Mouse (Mus musculus) liver, embryonic 14.5 days (tissue): ENCODE measurements at regions not wholly inside any gene's neighbourhood (a gene's known extent, or its start where the extent isn't known, plus 50 kb on each side); places are given as distances from the start of the nearest gene placed in this dataset.

ENCODE experiments used
- ATAC-seq: fragments of 200-750 bp; cut with Nextera tagmentation; 2 replicates; pipeline ENCODE4 v1.8.0; 2017; ENCODE audit warnings: moderate number of reproducible peaks, mild to moderate bottlenecking, moderate library complexity; ENCODE audit not compliant: insufficient read depth
- DNase-seq, 3 experiments: peaks; one replicate each; pipeline ENCODE4 v3.0.0-alpha.2; 2012 to 2013; ENCODE audit warnings: low read depth in 3 of 3, low spot score in 3 of 3
- H3K27ac ChIP-seq: fragments of 300-500 bp; sonication (generic); 2 replicates; pipeline ENCODE4 v1.5.1; 2014; ENCODE audit warnings: moderate library complexity, mild to moderate bottlenecking, control low read depth, inconsistent platforms
- H3K27me3 ChIP-seq: fragments of 300-500 bp; sonication (generic); 2 replicates; pipeline ENCODE4 v1.6.1; 2014; ENCODE audit warnings: mild to moderate bottlenecking, low read length, moderate library complexity; ENCODE audit not compliant: control insufficient read depth, insufficient read depth
- H3K36me3 ChIP-seq: fragments of 300-500 bp; sonication (generic); replicated peaks from 2 replicates; pipeline ENCODE4 v1.6.1; 2014; ENCODE audit warnings: low read depth; ENCODE audit not compliant: control insufficient read depth, insufficient read depth
- H3K4me1 ChIP-seq, 2 experiments: fragments of 200-500 bp in 1 of 2; fragments of 300-500 bp in 1 of 2; sonication (generic) in 1 of 2; replicated peaks; 2 replicates each; pipeline ENCODE4 v1.6.1; 2012 to 2014; ENCODE audit warnings: antibody characterized with exemption in 1 of 2, inconsistent platforms in 1 of 2, low read length in 1 of 2; ENCODE audit not compliant: control insufficient read depth in 2 of 2, insufficient read depth in 2 of 2
- H3K4me2 ChIP-seq: fragments of 300-500 bp; sonication (generic); 2 replicates; pipeline ENCODE4 v1.6.1; 2014; ENCODE audit warnings: low read depth, mild to moderate bottlenecking, control low read depth, moderate library complexity
- H3K4me3 ChIP-seq, 2 experiments: fragments of 200-500 bp in 1 of 2; fragments of 300-500 bp in 1 of 2; sonication (generic) in 1 of 2; 2 replicates each; pipeline ENCODE4 v1.5.1; 2012 to 2014; ENCODE audit warnings: low read depth in 2 of 2, low read length in 2 of 2, mild to moderate bottlenecking in 2 of 2, control low read depth in 1 of 2, inconsistent platforms in 1 of 2, moderate library complexity in 1 of 2; ENCODE audit not compliant: insufficient read depth in 1 of 2
- H3K9ac ChIP-seq: fragments of 300-500 bp; sonication (generic); replicated peaks from 2 replicates; pipeline ENCODE4 v1.6.1; 2014; ENCODE audit warnings: mild to moderate bottlenecking, control low read depth, moderate library complexity
- H3K9me3 ChIP-seq: fragments of 300-500 bp; sonication (generic); 2 replicates; pipeline ENCODE4 v1.6.1; 2016; ENCODE audit warnings: low read length, mixed read lengths; ENCODE audit not compliant: control insufficient read depth
- CTCF ChIP-seq: IDR thresholded peaks from 2 replicates; pipeline ENCODE4 v1.5.1; 2016; ENCODE audit warnings: antibody characterized with exemption, low read depth, control low read depth
- EP300 ChIP-seq: IDR thresholded peaks from 2 replicates; pipeline ENCODE4 v1.6.1; 2016; ENCODE audit warnings: antibody characterized with exemption, low read depth
- WGBS: fragments of 180-500 bp; shearing (Covaris S2); extraction: QIAGEN DNeasy Blood & Tissue Kit; methylation state at CpG from one replicate; pipeline ENCODE4 v1.1.7; 2014; ENCODE audit not compliant: insufficient replicate concordance; 5-methylcytosine and 5-hydroxymethylcytosine counted together

DNA sequence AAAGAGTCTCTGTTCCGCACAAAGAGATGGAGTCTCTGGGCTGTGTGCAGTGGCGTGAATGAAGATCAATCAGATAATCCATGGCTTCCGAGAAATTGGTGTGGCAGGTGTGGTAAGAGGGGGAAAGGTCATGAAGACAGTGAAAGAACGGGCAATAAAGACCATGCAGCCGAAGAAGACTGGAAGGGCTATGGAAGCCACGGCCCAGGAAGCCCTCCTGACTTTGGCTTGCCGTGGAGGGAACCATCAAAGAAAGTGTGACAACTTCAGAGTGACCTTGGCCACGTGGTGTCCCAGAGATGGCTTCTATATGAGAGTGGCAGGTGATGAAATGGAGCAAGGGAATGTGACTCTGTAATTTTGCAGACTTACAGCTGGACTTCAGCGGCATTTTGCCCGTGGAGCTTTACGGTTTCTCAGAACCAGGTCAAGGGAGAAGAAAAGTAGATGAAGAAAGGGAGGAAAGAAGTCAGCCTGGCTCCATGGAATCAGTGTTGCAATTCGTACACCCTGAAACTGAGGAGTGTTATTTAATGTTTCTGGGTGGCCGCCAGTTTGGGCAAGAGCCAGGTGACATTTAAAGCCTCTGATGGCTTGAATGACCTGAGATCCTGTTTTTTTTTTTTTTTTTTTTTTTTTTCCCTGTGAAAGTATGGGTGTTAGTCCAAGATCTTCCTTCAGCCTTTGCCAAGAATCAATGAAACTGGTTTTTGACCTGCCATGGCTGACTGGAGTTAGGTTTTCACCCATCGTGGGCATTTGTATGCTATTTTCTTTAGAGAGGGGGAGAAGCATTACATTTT lies 76.4 kb downstream of the Phlda1 start:
- no peak overlapping the region for H3K27ac ChIP-seq
- H3K4me2 ChIP-seq: peak overlapping the region; percentile 51
- H3K9me3 ChIP-seq: no peaks in the 10 kb centered on the region
- DNase-seq: no peak
- peaks cover 31 to 47% of the 10 kb centered on the region in 2 experiments for H3K4me1 ChIP-seq
- no peak for TF ChIP-seq CTCF
- TF ChIP-seq EP300: no peak
- no peak overlapping the region; a peak in 1 of 4 replicates for H3K4me3 ChIP-seq
- no peak overlapping the region for H3K9ac ChIP-seq
- 61% methylated on average over 14 of the region's 14 CpGs for WGBS
- ATAC-seq: no peak
- H3K36me3 ChIP-seq: no peaks in the 10 kb centered on the region
- H3K27me3 ChIP-seq: no peaks in the 10 kb centered on the region

DNA sequence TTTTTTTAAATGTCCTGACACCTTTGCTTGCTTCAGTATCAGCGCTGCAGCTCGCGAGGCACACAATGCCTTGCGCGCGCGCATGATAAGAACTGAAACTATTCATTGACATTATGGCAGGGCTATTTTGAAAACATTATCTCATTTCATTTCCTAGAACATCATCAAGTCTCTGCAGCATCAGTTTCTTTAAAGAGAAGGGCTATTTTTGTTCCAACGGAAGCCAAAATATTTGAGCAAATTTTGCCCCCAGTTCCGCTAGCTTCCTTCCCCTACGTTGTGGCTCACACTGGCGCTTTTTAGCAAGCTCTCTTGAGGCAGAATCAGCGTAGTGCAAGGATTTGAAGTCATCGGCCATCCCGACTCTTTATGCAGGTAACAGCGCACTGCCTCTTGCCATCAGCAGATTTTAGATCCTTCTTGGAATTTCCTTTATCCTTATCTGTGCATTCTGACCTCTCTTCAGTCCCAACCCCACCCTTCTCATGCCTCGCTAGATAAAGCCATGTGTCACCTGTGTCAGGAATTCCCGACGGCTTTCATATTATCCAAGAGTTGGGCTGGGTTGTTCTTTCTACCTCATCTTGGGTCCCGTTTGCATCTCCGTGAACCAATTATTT lies 77.1 kb downstream of the Phlda1 start:
- no peaks in the 10 kb centered on the region for H3K27me3 ChIP-seq
- ATAC-seq: peak; percentile 38; the same call in 1 of the 2 replicates
- H3K9me3 ChIP-seq: no peaks in the 10 kb centered on the region
- DNase-seq: peak in 1 of 3 experiments; percentile 30
- no peak overlapping the region for H3K27ac ChIP-seq
- peaks cover 36 to 52% of the 10 kb centered on the region in 2 experiments for H3K4me1 ChIP-seq
- H3K4me2 ChIP-seq: peak overlapping the region; percentile 51
- H3K4me3 ChIP-seq: no peak overlapping the region; a peak in 1 of 4 replicates
- H3K36me3 ChIP-seq: no peaks in the 10 kb centered on the region
- TF ChIP-seq CTCF (no peak), EP300 (no peak)
- 46% methylated on average over 20 of the region's 20 CpGs for WGBS
- no peak overlapping the region for H3K9ac ChIP-seq

DNA sequence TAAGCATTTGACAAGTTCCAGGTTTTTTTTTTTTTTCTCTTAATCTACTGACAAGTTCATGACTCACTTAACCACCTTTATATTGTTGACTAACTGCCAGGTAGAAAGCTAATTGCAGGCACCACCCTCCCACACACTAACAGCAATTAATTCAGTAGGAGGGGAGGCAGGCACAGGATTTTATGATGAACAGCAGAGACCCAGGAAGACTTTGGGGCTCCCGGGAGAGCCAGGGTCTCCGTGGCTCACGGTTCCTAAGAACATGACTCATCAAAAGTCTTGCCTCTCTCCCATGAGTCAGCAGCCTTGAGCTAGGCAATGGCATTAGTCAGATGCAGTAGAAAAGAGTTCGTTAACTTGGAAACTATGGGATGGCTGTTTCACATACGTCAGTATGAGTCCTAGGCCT lies 77.7 kb downstream of the Phlda1 start:
- Histone ChIP-seq H3K36me3 (no peaks in the 10 kb centered on the region), H3K9ac (no peak overlapping the region), H3K4me2 (peak overlapping the region; percentile 51; the same call in 1 of the 2 replicates), H3K27me3 (no peaks in the 10 kb centered on the region), H3K9me3 (no peaks in the 10 kb centered on the region), H3K4me3 (no peak overlapping the region), H3K4me1 (peaks cover 36 to 58% of the 10 kb centered on the region in 2 experiments), H3K27ac (no peak overlapping the region)
- no peak for TF ChIP-seq EP300
- no peak for TF ChIP-seq CTCF
- peak; percentile 49; the same call in 1 of the 2 replicates for ATAC-seq
- 67% methylated on average over 5 of the region's 5 CpGs for WGBS
- peak in 1 of 3 experiments; percentile 39 for DNase-seq

GRCm38 (mm10) chr10:111587891-111588611 lies 82.0 kb downstream of the Phlda1 start:
- Histone ChIP-seq H3K36me3 (no peaks in the 10 kb centered on the region), H3K9ac (no peak overlapping the region), H3K27ac (no peak overlapping the region), H3K4me1 (peaks cover 16 to 25% of the 10 kb centered on the region in 2 experiments), H3K9me3 (no peaks in the 10 kb centered on the region), H3K27me3 (no peaks in the 10 kb centered on the region), H3K4me2 (no peak overlapping the region), H3K4me3 (no peak overlapping the region)
- ATAC-seq: peak; percentile 79
- TF ChIP-seq EP300 (no peak), CTCF (no peak)
- peak in 1 of 3 experiments; percentile 30 for DNase-seq
- 12% methylated on average over 4 of the region's 4 CpGs for WGBS

- TF ChIP-seq EP300: no peak
- no peak for TF ChIP-seq CTCF
- Histone ChIP-seq H3K36me3 (no peaks in the 10 kb centered on the region), H3K4me2 (no peak overlapping the region), H3K27me3 (no peaks in the 10 kb centered on the region), H3K9me3 (no peaks in the 10 kb centered on the region), H3K9ac (no peak overlapping the region), H3K27ac (no peak overlapping the region), H3K4me1 (peaks cover 6 to 15% of the 10 kb centered on the region in 2 experiments), H3K4me3 (no peak overlapping the region)
- ATAC-seq (no peak), DNase-seq (no peak)
- WGBS: 58% methylated on average over 3 of the region's 3 CpGs
These were observed 83.1 kb downstream of the Phlda1 start for GRCm38 (mm10) chr10:111589186-111589585.
